Mouse (Mus musculus) bone marrow macrophage, adult 2 months (primary cell): Measurements from ENCODE around the gene Ssbp1. TPM values are rescaled to one million over a fixed set of nuclear protein-coding genes. Genes with fewer than 3 reads are reported as not detected.

Source experiments
- H3K27ac ChIP-seq: 2 replicates; pipeline ENCODE4 v1.5.1; 2012; ENCODE audit warnings: low read depth, low read length; ENCODE audit not compliant: insufficient read depth
- H3K4me1 ChIP-seq: 2 replicates; pipeline ENCODE4 v1.6.1; 2012; ENCODE audit warnings: low read length; ENCODE audit not compliant: control insufficient read depth, insufficient read depth
- H3K4me3 ChIP-seq: 2 replicates; pipeline ENCODE4 v1.5.1; 2012; ENCODE audit warnings: mild to moderate bottlenecking, low read length, moderate library complexity; ENCODE audit not compliant: insufficient read depth
- CTCF ChIP-seq: IDR thresholded peaks from 2 replicates; pipeline ENCODE4 v1.5.1; 2012; ENCODE audit warnings: low read depth, mild to moderate bottlenecking, low read length, moderate library complexity
- POLR2A ChIP-seq: IDR thresholded peaks from 2 replicates; pipeline ENCODE4 v1.6.1; 2012; ENCODE audit warnings: mild to moderate bottlenecking, low read depth, low read length, borderline replicate concordance
- polyA plus RNA-seq: library from polyadenylated mRNA; stranded (reverse); fragments of >200 nt; gene quantifications from 2 replicates; pipeline ENCODE4 v1.2.4, GENCODE M21; 2012; ENCODE audit not compliant: missing spikeins, insufficient read depth, insufficient read length

The Ssbp1 gene
- 49.8 and 58.1 TPM in 2 replicates for polyA plus RNA-seq

- peak within 1 kb of the TSS; percentile 75 for H3K4me3 ChIP-seq
- H3K4me1 ChIP-seq = peaks cover 15% of the 10 kb centered on the region
- peak within 1 kb of the TSS; percentile 91 for H3K27ac ChIP-seq
- TF ChIP-seq POLR2A (peak; percentile 78; the same call in 1 of the 2 replicates), CTCF (no peak)
Measured at GRCm38 (mm10) chr6:40470916-40471719, at the start of gene Ssbp1. TSS of gene Ssbp1 (plus strand) at chr6:40471352.

DNA sequence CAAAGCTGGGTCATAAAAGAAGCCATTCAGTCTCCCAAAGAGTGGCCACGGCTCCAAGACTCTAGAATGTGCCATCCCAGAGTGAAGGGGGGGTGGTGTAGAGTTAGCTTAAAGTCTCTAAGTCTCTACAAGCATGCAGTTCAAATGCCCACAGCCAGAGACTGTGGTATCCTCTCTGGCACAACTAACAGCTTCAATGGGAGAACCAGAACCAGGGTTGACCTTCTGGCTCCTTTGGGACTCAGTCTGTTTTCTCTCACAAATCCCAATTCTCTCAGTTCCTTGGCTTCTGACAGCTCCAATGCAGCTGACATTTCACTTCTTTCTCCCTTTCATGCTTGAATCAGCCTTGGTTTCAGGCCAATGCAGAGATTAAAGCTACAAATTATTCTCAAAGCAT lies 48.1 kb upstream of the Ssbp1 start:
- no peak overlapping the region for H3K4me3 ChIP-seq
- TF ChIP-seq POLR2A (no peak), CTCF (no peak)

DNA sequence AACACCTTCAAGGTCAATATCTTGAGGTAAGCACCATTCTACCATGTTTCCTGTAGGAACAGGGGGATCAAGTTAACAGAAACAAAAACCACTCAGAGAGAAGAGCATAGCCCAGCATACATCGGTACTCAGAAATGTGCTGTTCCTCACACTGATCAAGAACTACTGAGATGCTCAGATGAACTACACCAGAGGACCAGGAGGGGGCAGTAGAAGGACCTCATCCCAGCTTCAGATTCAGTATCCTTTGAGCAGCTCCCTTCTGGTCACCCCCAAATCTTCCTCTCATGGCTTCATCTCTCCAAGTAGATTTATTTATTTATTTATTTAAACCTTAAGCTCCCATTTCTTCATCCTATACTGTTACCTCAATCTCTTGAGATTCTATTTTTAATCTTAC lies 47.4 kb upstream of the Ssbp1 start:
- no peak overlapping the region for H3K4me3 ChIP-seq
- H3K27ac ChIP-seq = no peak overlapping the region
- H3K4me1 ChIP-seq = peaks cover 3% of the 10 kb centered on the region; the same call in 1 of the 2 replicates
- no peak for TF ChIP-seq POLR2A
- no peak for TF ChIP-seq CTCF

More for the DNA sequence above, 48.1 kb upstream of the Ssbp1 start:
- Histone ChIP-seq H3K4me1 (peaks cover 3% of the 10 kb centered on the region; the same call in 1 of the 2 replicates), H3K27ac (no peak overlapping the region)

DNA sequence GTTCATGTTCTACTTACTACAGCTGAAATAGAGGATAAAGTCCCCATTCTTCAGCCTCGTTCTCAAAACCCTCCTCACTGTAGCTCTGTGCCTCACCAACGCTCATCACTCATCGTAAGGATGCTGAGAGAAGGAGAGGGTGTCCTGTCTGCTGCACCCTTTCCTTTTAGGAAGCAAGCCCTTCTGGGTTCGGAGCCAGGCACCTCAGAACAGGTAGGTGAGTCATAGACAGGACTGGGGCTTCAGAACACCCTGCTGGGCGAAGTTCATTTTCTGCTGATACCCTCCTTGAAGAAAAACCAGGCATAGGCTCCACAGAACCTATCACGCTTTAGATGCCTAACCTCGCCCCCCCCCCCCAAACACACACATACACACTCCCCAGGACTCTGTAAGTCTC lies 43.7 kb upstream of the Ssbp1 start:
- Histone ChIP-seq H3K4me3 (no peak overlapping the region), H3K4me1 (peaks cover 6% of the 10 kb centered on the region), H3K27ac (no peak overlapping the region)
- TF ChIP-seq CTCF = no peak
- no peak for TF ChIP-seq POLR2A

DNA sequence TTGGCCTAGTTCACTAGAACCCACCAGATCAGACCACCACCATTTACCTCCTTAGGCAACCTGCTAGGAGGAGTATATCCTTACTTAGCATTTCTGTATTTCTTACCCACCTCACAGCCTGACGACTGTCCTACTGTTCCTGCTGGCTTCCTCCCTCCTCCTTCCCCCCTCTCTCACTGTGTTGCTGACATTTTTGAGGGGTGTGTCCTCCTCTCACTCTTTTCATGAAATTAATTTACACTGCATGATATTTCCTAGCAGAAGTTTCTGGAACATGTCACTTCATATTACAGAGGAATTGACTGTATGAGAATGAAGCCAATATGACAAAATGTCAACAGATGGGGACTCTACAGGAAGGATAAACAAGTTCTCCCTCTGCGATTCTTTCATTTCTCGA lies 42.5 kb upstream of the Ssbp1 start:
- peaks cover 8% of the 10 kb centered on the region for H3K4me1 ChIP-seq
- H3K4me3 ChIP-seq = no peak overlapping the region
- H3K27ac ChIP-seq = no peak overlapping the region
- TF ChIP-seq POLR2A (no peak), CTCF (no peak)

DNA sequence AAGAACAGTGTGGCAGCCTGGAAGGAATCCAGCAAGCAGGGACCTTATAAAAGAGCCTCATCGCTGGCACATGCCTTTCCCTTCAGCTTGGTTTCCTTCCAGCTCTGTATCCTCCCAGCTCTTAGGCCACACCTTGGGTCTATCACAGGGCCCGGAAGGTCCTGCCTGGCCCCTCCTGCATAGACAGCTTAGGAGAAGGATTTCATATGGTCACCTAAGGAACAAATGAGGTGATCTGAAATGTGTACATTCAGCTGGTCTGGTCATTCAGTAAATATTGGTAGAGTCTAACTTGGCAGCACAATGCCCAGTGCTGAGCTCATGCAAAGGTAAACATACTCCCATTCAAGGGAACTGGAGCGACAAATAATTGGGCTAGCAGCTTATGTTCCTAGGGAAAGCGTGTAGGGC lies 41.6 kb upstream of the Ssbp1 start:
- TF ChIP-seq CTCF (no peak), POLR2A (no peak)
- H3K27ac ChIP-seq = no peak overlapping the region
- H3K4me1 ChIP-seq = peaks cover 8% of the 10 kb centered on the region
- no peak overlapping the region for H3K4me3 ChIP-seq

DNA sequence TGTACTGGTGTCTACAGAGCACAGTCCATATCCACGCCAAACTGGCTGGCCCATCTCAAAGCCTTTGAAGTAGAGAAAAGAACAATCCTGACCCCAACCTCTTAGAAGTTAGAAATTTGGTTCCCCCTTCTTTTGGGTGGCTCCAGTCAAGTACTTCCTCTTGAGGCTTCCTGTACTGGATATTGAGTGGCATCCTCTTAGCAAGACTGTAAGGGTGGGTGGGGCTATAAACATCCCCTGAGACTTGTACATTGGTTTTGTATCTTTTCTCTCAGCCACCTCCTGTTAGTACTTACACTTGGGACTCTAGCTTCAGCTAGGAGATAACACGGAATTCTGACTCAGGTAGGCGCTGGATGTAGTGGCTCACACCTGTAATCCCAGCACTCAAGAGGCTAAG lies 40.9 kb upstream of the Ssbp1 start:
- peaks cover 10% of the 10 kb centered on the region for H3K4me1 ChIP-seq

GRCm38 (mm10) chr6:40430878-40431277 lies 40.3 kb upstream of the Ssbp1 start:
- TF ChIP-seq POLR2A = no peak
- no peak for TF ChIP-seq CTCF
- H3K4me3 ChIP-seq = no peak overlapping the region
- H3K27ac ChIP-seq = no peak overlapping the region
- peaks cover 10% of the 10 kb centered on the region for H3K4me1 ChIP-seq

More for the DNA sequence above, 40.9 kb upstream of the Ssbp1 start:
- Histone ChIP-seq H3K4me3 (no peak overlapping the region), H3K27ac (no peak overlapping the region)
- TF ChIP-seq POLR2A (no peak), CTCF (no peak)

GRCm38 (mm10) chr6:40431356-40431755 lies 39.8 kb upstream of the Ssbp1 start:
- peaks cover 10% of the 10 kb centered on the region for H3K4me1 ChIP-seq
- H3K4me3 ChIP-seq = no peak overlapping the region
- H3K27ac ChIP-seq = no peak overlapping the region
- TF ChIP-seq CTCF (no peak), POLR2A (no peak)

DNA sequence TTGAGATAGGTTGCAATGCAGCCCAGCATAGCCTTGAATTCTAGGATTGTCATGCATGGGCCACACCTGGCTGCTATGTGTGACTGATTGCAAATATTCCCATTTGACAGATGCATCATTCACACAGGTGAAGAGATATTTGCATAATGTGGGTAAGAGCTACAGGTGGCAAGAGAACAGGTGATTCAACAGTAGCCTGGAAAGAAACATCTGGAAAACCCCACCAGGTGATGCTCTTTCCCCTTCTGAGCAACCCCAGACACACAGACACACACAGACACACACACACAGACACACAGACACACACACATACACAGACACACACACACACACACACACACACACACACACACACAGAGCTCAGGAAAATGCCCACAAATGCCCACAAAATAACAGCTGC lies 39.3 kb upstream of the Ssbp1 start:
- Histone ChIP-seq H3K4me3 (no peak overlapping the region), H3K4me1 (peaks cover 10% of the 10 kb centered on the region), H3K27ac (no peak overlapping the region)
- TF ChIP-seq CTCF (no peak), POLR2A (no peak)
